Mouse (Mus musculus): ENCODE data around the gene Prss58. TPM values are rescaled to one million over a fixed set of nuclear protein-coding genes. Genes with fewer than 3 reads are reported as not detected.

Gene Prss58
- total RNA-seq (2021) = not detected
- long read RNA-seq, experiment 1 = 0 reads
- long read RNA-seq, experiment 2 = 0 reads

- no peak for DNase-seq
Measured at GRCm38 (mm10) chr6:40900287-40900686, at the start of gene Prss58. Gene Prss58 (minus strand): TSS chr6:40900387.

GRCm38 (mm10) chr6:40940457-40940856 is 40.3 kb upstream of the Prss58 start, which contains the start of gene 1700074P13Rik:
Gene 1700074P13Rik (minus strand): TSS chr6:40940557.
- no peak for DNase-seq

- no peak for DNase-seq
Measured at GRCm38 (mm10) chr6:40919954-40920353, 19.8 kb upstream of the Prss58 start.

DNA sequence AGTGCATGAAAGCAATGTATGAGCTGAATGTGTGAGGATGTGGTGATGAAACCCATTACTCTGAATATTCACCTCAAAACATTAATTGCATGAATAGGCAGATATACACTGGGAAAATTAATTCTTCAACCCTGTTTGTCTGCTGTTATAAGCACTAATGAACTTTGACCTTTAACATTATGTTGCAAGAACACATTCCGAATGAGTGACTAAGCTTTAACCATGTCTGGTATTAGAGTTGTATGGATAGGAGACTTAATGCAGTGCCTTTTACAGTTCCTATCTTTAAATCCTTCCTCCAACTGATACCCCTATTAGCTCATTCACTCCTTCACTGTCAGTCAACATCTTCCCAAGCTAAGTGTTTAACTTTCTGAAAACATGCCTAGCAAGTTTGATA is 5.5 kb downstream of the Prss58 start:
- DNase-seq = no peak

DNA sequence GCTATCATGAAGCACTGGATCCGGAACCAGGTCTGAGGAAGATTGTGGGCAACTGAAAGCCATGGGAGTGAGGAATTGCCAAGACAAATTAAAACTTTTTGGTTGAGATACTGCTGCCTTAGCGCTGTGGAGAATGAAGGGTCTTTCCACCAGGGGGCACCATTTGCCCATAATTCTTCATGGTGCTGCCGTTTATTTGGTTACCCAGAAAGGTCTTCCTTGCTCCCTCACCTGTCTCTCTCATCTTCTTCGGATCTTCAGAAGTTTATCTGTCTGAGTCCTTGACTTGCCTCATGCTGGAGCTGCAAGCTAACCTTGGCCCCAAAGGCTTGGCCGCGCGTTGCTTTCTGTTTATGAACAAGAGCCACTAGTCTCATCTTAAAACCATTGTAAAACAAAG is 6.6 kb downstream of the Prss58 start:
- peak; percentile 4 to 38 for DNase-seq

GRCm38 (mm10) chr6:40891754-40892153 is 8.4 kb downstream of the Prss58 start:
- no peak for DNase-seq

GRCm38 (mm10) chr6:40890973-40891372 is 9.2 kb downstream of the Prss58 start:
- DNase-seq = peak in 1 of 2 experiments; percentile 14

- DNase-seq = no peak
Measured at GRCm38 (mm10) chr6:40887394-40887793, 12.8 kb downstream of the Prss58 start, which contains the start of gene Moxd2. Gene Moxd2 (minus strand): TSS chr6:40887494.

DNA sequence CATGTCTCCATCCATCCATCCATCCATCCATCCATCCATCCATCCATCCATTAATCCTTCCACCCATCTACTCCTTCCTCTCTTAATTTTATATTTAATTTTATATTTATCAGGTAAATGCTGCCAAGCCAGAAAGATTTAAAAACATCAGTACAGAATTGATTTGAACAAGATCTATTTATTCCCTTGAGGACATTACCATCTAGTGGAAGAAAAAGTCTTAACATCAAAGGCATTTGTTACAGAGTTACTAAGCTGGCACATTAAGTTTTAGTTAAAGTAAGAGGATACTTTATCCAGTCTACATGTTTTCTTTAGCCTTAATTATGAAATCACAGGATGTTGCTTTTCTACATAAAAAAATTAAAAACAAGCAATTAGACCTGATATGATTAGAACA is 54.9 kb downstream of the Prss58 start:
- DNase-seq = no peak

Other genes starting within 250 kb of the Prss58 start
- not detected for gene Moxd2, start 12.9 kb downstream of the Prss58 start, total RNA-seq (2021)
- not detected for gene 1700074P13Rik, start 40.2 kb upstream of the Prss58 start, total RNA-seq (2021)
- gene Gm4744, start 51.5 kb upstream of the Prss58 start, total RNA-seq (2021) = not detected
- not detected for gene 1810009J06Rik, start 64.4 kb upstream of the Prss58 start, total RNA-seq (2021)
- gene Gm2663, start 99.1 kb upstream of the Prss58 start, total RNA-seq (2021) = not detected
- not detected for gene 2210010C04Rik, start 135.1 kb upstream of the Prss58 start, total RNA-seq (2021)